Mouse (Mus musculus): ENCODE results near the gene Tet3.

- no peak for TF ChIP-seq POLR2A (IDR thresholded peaks at IDR 0.05; ENCODE audit: insufficient read depth, low read depth, low read length)
- no peak for TF ChIP-seq CTCF (IDR thresholded peaks at IDR 0.05; ENCODE audit: insufficient read depth, low read depth, low read length)
Measured at GRCm38 (mm10) chr6:83413686-83414085, 45.2 kb downstream of the Tet3 start.
